Mouse (Mus musculus): ENCODE measurements around the gene Rpl3l. TPM values are rescaled to one million over a fixed set of nuclear protein-coding genes. Genes with fewer than 3 reads are reported as not detected.
A peak's percentile ranks its signal among the peaks of the same experiment; 100 is the strongest.

The Rpl3l gene
- total and polyA plus RNA-seq, 2 experiments from 2014 or later, result 0.41 to 1.3 TPM

DNA sequence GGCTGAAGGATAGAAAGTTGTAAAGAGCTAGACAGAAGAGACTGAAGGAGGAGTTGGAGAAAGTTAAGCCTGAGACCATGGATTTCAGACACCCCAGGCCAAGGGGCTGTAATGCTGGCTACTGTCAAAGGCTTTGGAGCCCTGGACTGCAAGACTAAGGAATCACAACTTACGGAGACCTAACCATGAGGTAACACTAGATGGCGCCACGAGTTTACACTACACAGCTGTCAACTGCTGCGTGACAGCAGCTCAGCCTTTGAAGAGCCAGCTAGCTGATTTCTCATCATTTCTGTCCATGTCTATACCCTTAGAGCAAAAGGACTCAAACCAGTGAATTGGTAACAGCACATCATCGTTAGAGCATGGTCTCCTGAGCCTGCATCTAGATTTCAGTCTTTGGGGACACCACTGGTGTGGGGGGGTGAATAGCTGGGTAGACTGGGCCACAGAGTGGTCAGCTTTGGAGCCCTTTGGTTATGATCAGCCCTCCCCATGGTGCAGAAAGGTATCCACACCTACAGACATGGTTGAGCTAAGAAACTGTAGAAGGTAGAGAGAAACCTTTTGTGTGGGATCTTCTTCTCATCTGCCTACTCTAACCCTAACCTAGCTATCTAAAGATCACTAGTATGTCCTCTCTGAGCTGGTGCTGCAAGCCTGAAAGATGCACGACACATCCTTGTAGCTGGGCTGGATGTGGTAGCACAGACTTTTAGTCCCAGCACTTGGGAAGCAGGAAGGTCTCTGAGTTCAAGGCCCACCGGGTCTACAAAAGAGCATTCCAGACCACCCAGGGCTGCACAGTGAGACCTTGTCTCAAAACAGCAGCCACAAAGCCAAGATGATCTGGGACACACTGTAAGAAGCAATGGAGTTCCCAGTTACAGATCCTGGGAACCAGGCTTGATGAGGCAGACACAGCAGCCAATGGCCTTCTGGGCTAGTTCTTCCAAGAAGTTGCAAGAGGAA, 18.2 kb downstream of the Rpl3l start:
- peak; percentile 96 for TF ChIP-seq CTCF (IDR thresholded peaks at IDR 0.05; ENCODE audit: low read depth)
- DNase-seq (ENCODE audit: low spot score) (peak; percentile 96), ATAC-seq (peak; percentile 86)
- Histone ChIP-seq H3K9me3 (ENCODE audit: low read length) (no peaks in the 10 kb centered on the region), H3K9ac (replicated peaks; ENCODE audit: low read length) (no peak overlapping the region), H3K4me3 (ENCODE audit: low read length) (no peak overlapping the region), H3K27me3 (ENCODE audit: insufficient read depth, low read length) (peaks cover 11% of the 10 kb centered on the region), H3K4me2 (ENCODE audit: low read depth, low read length) (no peak overlapping the region), H3K4me1 (ENCODE audit: insufficient read depth, low read length) (no peaks in the 10 kb centered on the region), H3K36me3 (ENCODE audit: insufficient read depth, low read length) (no peaks in the 10 kb centered on the region), H3K27ac (no peak overlapping the region)
- 20% methylated on average over 7 of the region's 7 CpGs for WGBS

DNA sequence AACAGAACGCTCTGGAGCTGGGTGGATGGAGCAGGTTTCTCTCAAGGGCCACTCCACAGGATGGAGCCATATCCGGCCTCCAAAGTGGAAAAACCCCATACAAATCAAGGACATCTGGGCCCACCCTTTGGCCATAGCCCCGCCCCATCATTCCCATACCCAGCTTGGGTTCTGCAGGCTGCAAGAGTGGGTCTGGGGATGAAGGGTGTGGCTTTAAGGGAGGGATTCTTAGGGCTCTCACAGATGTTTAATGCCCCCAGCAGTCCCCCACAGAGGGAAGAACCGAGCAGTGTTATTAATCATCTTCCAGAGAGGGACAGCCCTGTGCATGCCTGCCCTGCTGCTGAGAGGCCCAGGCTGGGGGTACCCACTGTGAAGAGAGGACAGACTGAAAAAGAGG, 19.4 kb downstream of the Rpl3l start:
- H3K4me1 ChIP-seq (ENCODE audit: insufficient read depth, low read length), result no peaks in the 10 kb centered on the region
- H3K9ac ChIP-seq (replicated peaks; ENCODE audit: low read length), result no peak overlapping the region
- DNase-seq (ENCODE audit: low spot score) (no peak), ATAC-seq (no peak)
- WGBS, result 49% methylated on average over 4 of the region's 4 CpGs
- TF ChIP-seq CTCF (IDR thresholded peaks at IDR 0.05; ENCODE audit: low read depth), result no peak
- no peaks in the 10 kb centered on the region for H3K9me3 ChIP-seq (ENCODE audit: low read length)
- no peaks in the 10 kb centered on the region for H3K36me3 ChIP-seq (ENCODE audit: insufficient read depth, low read length)
- H3K27me3 ChIP-seq (ENCODE audit: insufficient read depth, low read length), result peaks cover 21% of the 10 kb centered on the region
- H3K4me2 ChIP-seq (ENCODE audit: low read depth, low read length), result no peak overlapping the region
- H3K27ac ChIP-seq, result no peak overlapping the region
- H3K4me3 ChIP-seq (ENCODE audit: low read length), result no peak overlapping the region

DNA sequence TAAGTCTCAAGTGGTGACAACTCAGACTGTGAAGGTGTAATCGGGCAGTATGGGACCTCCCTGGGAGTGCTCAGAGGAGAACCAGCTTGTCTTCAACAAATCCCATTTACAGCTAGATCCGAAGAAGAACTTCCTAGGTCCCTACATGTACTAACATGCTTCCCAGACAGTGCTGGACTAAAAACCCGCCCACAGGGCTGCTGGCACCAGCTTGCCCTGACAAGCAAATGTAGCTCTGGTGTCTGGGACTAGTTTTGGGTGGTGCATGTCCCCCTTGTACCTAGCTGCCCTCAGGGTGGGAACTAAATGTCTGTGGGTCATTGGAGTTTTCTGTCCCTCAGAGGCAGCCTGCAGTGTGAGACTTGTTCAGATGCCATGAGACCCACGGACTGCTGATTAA, 23.9 kb downstream of the Rpl3l start:
- DNase-seq (ENCODE audit: low spot score), result no peak
- ATAC-seq, result no peak
- Histone ChIP-seq H3K27ac (no peak overlapping the region), H3K27me3 (ENCODE audit: insufficient read depth, low read length) (peaks cover 57% of the 10 kb centered on the region), H3K4me1 (ENCODE audit: insufficient read depth, low read length) (no peaks in the 10 kb centered on the region; the same call in 1 of the 2 replicates), H3K4me2 (ENCODE audit: low read depth, low read length) (no peak overlapping the region), H3K9ac (replicated peaks; ENCODE audit: low read length) (no peak overlapping the region), H3K9me3 (ENCODE audit: low read length) (no peaks in the 10 kb centered on the region), H3K4me3 (ENCODE audit: low read length) (no peak overlapping the region), H3K36me3 (ENCODE audit: insufficient read depth, low read length) (no peaks in the 10 kb centered on the region)
- TF ChIP-seq CTCF (IDR thresholded peaks at IDR 0.05; ENCODE audit: low read depth), result no peak
- 23% methylated on average over 4 of the region's 4 CpGs for WGBS

DNA sequence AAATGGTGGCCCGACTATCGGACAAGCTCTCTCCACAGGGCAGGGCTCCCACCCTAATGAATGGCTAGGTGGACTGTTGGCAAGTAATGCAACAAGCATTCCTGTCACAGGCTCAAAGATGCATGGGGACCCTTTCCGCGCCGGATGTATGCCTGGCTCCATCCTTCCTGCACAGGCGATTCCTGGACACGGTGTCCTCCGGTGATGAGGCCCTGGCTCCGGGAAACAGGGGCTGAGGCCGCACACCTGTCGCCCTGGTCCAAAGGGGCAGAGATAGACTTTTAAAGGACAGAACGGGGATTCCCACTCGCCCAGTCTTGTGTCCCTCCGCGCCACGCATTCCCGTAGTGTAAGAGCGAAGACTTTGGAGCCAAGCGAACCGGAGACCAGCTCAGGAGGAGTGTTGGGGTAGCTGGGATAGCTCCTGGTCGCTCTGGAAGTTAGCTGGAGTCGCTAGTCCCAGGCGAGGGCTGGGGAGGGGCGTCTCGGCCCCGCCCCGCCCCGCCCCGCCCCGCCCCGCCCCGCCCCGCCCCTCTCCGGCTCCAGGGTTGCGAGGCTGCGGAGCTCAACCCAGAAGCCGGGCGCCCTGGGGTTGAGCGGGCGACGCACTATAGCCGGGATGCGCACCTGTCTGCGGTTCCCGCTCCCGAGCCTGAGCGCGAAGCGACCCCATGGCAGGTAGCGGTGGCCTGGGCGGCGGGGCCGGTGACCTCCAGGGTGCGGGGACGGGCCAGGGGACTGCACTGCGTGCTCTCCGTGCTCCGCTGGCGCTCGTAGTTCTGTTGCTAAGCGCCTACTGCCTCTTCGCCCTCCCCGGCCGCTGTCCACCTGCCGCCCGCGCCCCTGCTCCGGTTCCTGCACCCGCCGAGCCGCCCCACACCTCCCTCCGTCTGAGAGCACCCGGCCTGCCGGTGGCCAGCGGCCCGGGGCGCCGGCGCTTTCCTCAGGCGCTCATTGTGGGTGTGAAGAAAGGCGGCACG, 25.1 kb downstream of the Rpl3l start, which contains the start of gene Hs3st6:
Hs3st6 (plus strand) TSS at position 574 of the 980 bp plus-strand sequence.
- no peak for TF ChIP-seq CTCF (IDR thresholded peaks at IDR 0.05; ENCODE audit: low read depth)
- H3K9me3 ChIP-seq (ENCODE audit: low read length), result no peaks in the 10 kb centered on the region
- peaks cover 57% of the 10 kb centered on the region for H3K27me3 ChIP-seq (ENCODE audit: insufficient read depth, low read length)
- no peaks in the 10 kb centered on the region; the same call in 1 of the 2 replicates for H3K4me1 ChIP-seq (ENCODE audit: insufficient read depth, low read length)
- peak within 1 kb of the TSS; percentile 42 for H3K4me3 ChIP-seq (ENCODE audit: low read length)
- DNase-seq (ENCODE audit: low spot score) (no peak), ATAC-seq (peak; percentile 53; the same call in 1 of the 2 replicates)
- H3K9ac ChIP-seq (replicated peaks; ENCODE audit: low read length), result 0 out of 2 replicates have a peak within 1 kb of the TSS, but pooled peaks have one; percentile 33
- H3K4me2 ChIP-seq (ENCODE audit: low read depth, low read length), result peak within 1 kb of the TSS; percentile 79
- WGBS, result under 1% methylated on average over 63 of the region's 82 CpGs
- no peaks in the 10 kb centered on the region for H3K36me3 ChIP-seq (ENCODE audit: insufficient read depth, low read length)
- H3K27ac ChIP-seq, result no peak within 1 kb of the TSS

DNA sequence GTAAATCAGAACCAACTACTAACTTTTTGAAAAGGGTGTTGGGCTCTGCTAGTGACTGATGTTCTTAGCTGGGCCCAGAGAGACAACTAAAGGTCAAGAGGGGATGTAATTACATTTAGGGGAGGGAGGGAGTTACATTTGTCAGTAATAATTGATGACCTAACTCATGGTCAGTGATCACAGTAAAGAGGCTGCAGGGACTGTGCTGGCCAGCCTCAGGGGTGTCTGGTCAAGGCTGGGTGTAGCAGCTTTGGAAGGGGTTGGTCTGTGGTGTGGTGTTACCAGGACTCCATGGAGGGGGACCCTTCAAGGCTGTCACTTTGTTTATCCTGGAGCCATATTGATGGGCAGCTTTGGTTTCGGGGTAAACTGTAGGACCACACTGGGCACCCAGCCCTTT, 29.8 kb downstream of the Rpl3l start:
- H3K9ac ChIP-seq (replicated peaks; ENCODE audit: low read length), result no peak overlapping the region
- no peak overlapping the region for H3K4me3 ChIP-seq (ENCODE audit: low read length)
- no peaks in the 10 kb centered on the region for H3K36me3 ChIP-seq (ENCODE audit: insufficient read depth, low read length)
- peaks cover 33% of the 10 kb centered on the region for H3K27me3 ChIP-seq (ENCODE audit: insufficient read depth, low read length)
- H3K4me2 ChIP-seq (ENCODE audit: low read depth, low read length), result no peak overlapping the region
- H3K4me1 ChIP-seq (ENCODE audit: insufficient read depth, low read length), result no peaks in the 10 kb centered on the region; the same call in 1 of the 2 replicates
- TF ChIP-seq CTCF (IDR thresholded peaks at IDR 0.05; ENCODE audit: low read depth), result no peak
- H3K27ac ChIP-seq, result no peak overlapping the region
- 89% methylated on average over 1 of the region's 1 CpGs for WGBS
- H3K9me3 ChIP-seq (ENCODE audit: low read length), result no peaks in the 10 kb centered on the region
- ATAC-seq, result no peak
- no peak for DNase-seq (ENCODE audit: low spot score)

DNA sequence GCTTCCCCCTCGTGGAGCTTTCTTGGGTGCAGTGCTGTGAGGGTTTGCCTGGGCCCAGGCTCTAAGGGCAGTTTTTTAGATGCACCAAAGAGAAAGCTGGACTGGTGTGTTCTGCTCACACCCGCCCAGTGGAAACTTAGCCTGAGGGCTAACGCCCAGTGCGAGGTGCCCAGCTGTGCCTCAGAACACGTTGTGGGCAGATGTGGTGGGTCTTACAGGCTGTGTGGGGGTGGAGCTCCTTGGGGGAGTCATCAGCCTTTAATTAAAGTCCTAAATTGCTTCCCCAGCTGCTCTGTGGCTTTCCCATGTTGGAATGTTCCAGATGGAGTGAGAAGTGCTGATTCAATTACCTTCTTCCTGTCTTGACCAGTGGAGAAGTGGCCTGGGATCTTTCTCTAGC, 33.5 kb downstream of the Rpl3l start:
- Histone ChIP-seq H3K4me2 (ENCODE audit: low read depth, low read length) (no peak overlapping the region), H3K27ac (no peak overlapping the region), H3K4me1 (ENCODE audit: insufficient read depth, low read length) (no peaks in the 10 kb centered on the region), H3K36me3 (ENCODE audit: insufficient read depth, low read length) (no peaks in the 10 kb centered on the region), H3K9ac (replicated peaks; ENCODE audit: low read length) (no peak overlapping the region), H3K9me3 (ENCODE audit: low read length) (no peaks in the 10 kb centered on the region), H3K27me3 (ENCODE audit: insufficient read depth, low read length) (no peaks in the 10 kb centered on the region), H3K4me3 (ENCODE audit: low read length) (no peak overlapping the region)
- TF ChIP-seq CTCF (IDR thresholded peaks at IDR 0.05; ENCODE audit: low read depth), result no peak
- WGBS, result 56% methylated on average over 5 of the region's 5 CpGs
- DNase-seq (ENCODE audit: low spot score) (no peak), ATAC-seq (no peak)

Data from hindbrain, postnatal 0 days (tissue).